Mouse (Mus musculus): ENCODE measurements around the gene Med26. TPM values are rescaled to one million over a fixed set of nuclear protein-coding genes. Genes with fewer than 3 reads are reported as not detected.
A peak's percentile ranks its signal among the peaks of the same experiment; 100 is the strongest.

Med26 gene
- polyA plus RNA-seq, 1 experiment from 2014 or later, result 18.4 TPM

GRCm38 (mm10) chr8:72497911-72498310, 50.2 kb downstream of the Med26 start:
- ATAC-seq (replicated peaks; ENCODE audit: low FRiP score), result no peak
- no peaks in the 10 kb centered on the region for H3K27me3 ChIP-seq
- H3K27ac ChIP-seq, result no peak overlapping the region
- H3K4me1 ChIP-seq, result peaks cover 15% of the 10 kb centered on the region
- H3K4me3 ChIP-seq (replicated peaks), result no peak overlapping the region
- no peak overlapping the region for H3K9ac ChIP-seq
- no peak overlapping the region for H3K4me2 ChIP-seq
- peaks cover 47% of the 10 kb centered on the region for H3K36me3 ChIP-seq
- 56% methylated on average over 1 of the region's 1 CpGs for whole genome bisulfite sequencing
- no peaks in the 10 kb centered on the region for H3K9me3 ChIP-seq (replicated peaks)

GRCm38 (mm10) chr8:72496217-72496616, 51.9 kb downstream of the Med26 start:
- H3K9me3 ChIP-seq (replicated peaks), result no peaks in the 10 kb centered on the region
- no peak overlapping the region for H3K27ac ChIP-seq
- H3K4me3 ChIP-seq (replicated peaks), result no peak overlapping the region
- H3K27me3 ChIP-seq, result no peaks in the 10 kb centered on the region
- WGBS, result 92% methylated on average over 19 of the region's 19 CpGs
- H3K9ac ChIP-seq, result no peak overlapping the region
- peaks cover 41% of the 10 kb centered on the region for H3K36me3 ChIP-seq
- no peak overlapping the region for H3K4me2 ChIP-seq
- H3K4me1 ChIP-seq, result peaks cover 20% of the 10 kb centered on the region
- ATAC-seq (replicated peaks; ENCODE audit: low FRiP score), result no peak

- H3K9me3 ChIP-seq (replicated peaks), result no peaks in the 10 kb centered on the region
- peaks cover 42% of the 10 kb centered on the region for H3K36me3 ChIP-seq
- peaks cover 27% of the 10 kb centered on the region for H3K4me1 ChIP-seq
- no peak for ATAC-seq (replicated peaks; ENCODE audit: low FRiP score)
- no peak overlapping the region for H3K9ac ChIP-seq
- WGBS, result 88% methylated on average over 23 of the region's 23 CpGs
- H3K4me3 ChIP-seq (replicated peaks), result no peak overlapping the region
- no peak overlapping the region for H3K27ac ChIP-seq
- H3K4me2 ChIP-seq, result no peak overlapping the region
- no peaks in the 10 kb centered on the region for H3K27me3 ChIP-seq
Observed at GRCm38 (mm10) chr8:72495411-72496111, 52.5 kb downstream of the Med26 start.

GRCm38 (mm10) chr8:72493381-72493780, 54.7 kb downstream of the Med26 start:
- no peaks in the 10 kb centered on the region for H3K27me3 ChIP-seq
- peak overlapping the region; percentile 83 for H3K27ac ChIP-seq
- peaks cover 55% of the 10 kb centered on the region for H3K36me3 ChIP-seq
- H3K4me1 ChIP-seq, result peaks cover 32% of the 10 kb centered on the region
- peak overlapping the region; percentile 65 for H3K9ac ChIP-seq
- ATAC-seq (replicated peaks; ENCODE audit: low FRiP score), result no peak
- peak overlapping the region; percentile 63 for H3K4me3 ChIP-seq (replicated peaks)
- 10% methylated on average over 8 of the region's 8 CpGs for WGBS
- H3K9me3 ChIP-seq (replicated peaks), result no peaks in the 10 kb centered on the region
- H3K4me2 ChIP-seq, result peak overlapping the region; percentile 66

GRCm38 (mm10) chr8:72492622-72493081, 55.4 kb downstream of the Med26 start:
- peak overlapping the region; percentile 90 for H3K4me2 ChIP-seq
- H3K4me1 ChIP-seq, result peaks cover 32% of the 10 kb centered on the region
- WGBS, result under 1% methylated on average over 56 of the region's 56 CpGs
- H3K4me3 ChIP-seq (replicated peaks), result peak overlapping the region; percentile 63
- peak; percentile 97 for ATAC-seq (replicated peaks; ENCODE audit: low FRiP score)
- peak overlapping the region; percentile 78 for H3K9ac ChIP-seq
- peak overlapping the region; percentile 83 for H3K27ac ChIP-seq
- H3K9me3 ChIP-seq (replicated peaks), result no peaks in the 10 kb centered on the region
- peaks cover 62% of the 10 kb centered on the region for H3K36me3 ChIP-seq
- H3K27me3 ChIP-seq, result no peaks in the 10 kb centered on the region

GRCm38 (mm10) chr8:72491680-72492621, 56.1 kb downstream of the Med26 start, which contains the start of gene Slc35e1:
Gene Slc35e1, minus strand, starts transcription at chr8:72492614.
- Histone ChIP-seq H3K4me1 (peaks cover 32% of the 10 kb centered on the region), H3K9me3 (replicated peaks) (no peaks in the 10 kb centered on the region), H3K27me3 (no peaks in the 10 kb centered on the region), H3K4me3 (replicated peaks) (peak within 1 kb of the TSS; percentile 63), H3K36me3 (peaks cover 63% of the 10 kb centered on the region), H3K27ac (peak within 1 kb of the TSS; percentile 83), H3K9ac (peak within 1 kb of the TSS; percentile 78), H3K4me2 (peak within 1 kb of the TSS; percentile 90)
- under 1% methylated on average over 79 of the region's 98 CpGs for WGBS
- ATAC-seq (replicated peaks; ENCODE audit: low FRiP score), result peak; percentile 6; the same call in 1 of the 2 replicates

GRCm38 (mm10) chr8:72491017-72491416, 57.1 kb downstream of the Med26 start:
- Histone ChIP-seq H3K27me3 (no peaks in the 10 kb centered on the region), H3K9me3 (replicated peaks) (no peaks in the 10 kb centered on the region), H3K4me2 (peak overlapping the region; percentile 90), H3K36me3 (peaks cover 63% of the 10 kb centered on the region), H3K4me3 (replicated peaks) (peak overlapping the region; percentile 63), H3K4me1 (peaks cover 32% of the 10 kb centered on the region), H3K9ac (0 out of 2 replicates have a peak overlapping the region, but pooled peaks have one; percentile 78), H3K27ac (no peak overlapping the region)
- no peak for ATAC-seq (replicated peaks; ENCODE audit: low FRiP score)
- 84% methylated on average over 2 of the region's 2 CpGs for WGBS

GRCm38 (mm10) chr8:72487014-72487413, 61.1 kb downstream of the Med26 start:
- H3K27ac ChIP-seq, result no peak overlapping the region
- peaks cover 81% of the 10 kb centered on the region for H3K36me3 ChIP-seq
- no peaks in the 10 kb centered on the region for H3K9me3 ChIP-seq (replicated peaks)
- no peak overlapping the region for H3K4me2 ChIP-seq
- no peaks in the 10 kb centered on the region for H3K27me3 ChIP-seq
- H3K9ac ChIP-seq, result no peak overlapping the region
- ATAC-seq (replicated peaks; ENCODE audit: low FRiP score), result no peak
- peaks cover 17% of the 10 kb centered on the region for H3K4me1 ChIP-seq
- H3K4me3 ChIP-seq (replicated peaks), result no peak overlapping the region

- Histone ChIP-seq H3K4me3 (replicated peaks) (no peak overlapping the region), H3K4me1 (peaks cover 6% of the 10 kb centered on the region), H3K27me3 (no peaks in the 10 kb centered on the region), H3K27ac (no peak overlapping the region), H3K9me3 (replicated peaks) (no peaks in the 10 kb centered on the region), H3K36me3 (peaks cover 93% of the 10 kb centered on the region), H3K9ac (no peak overlapping the region), H3K4me2 (no peak overlapping the region)
- WGBS, result 87% methylated on average over 6 of the region's 6 CpGs
- no peak for ATAC-seq (replicated peaks; ENCODE audit: low FRiP score)
Observed at GRCm38 (mm10) chr8:72485456-72486199, 62.4 kb downstream of the Med26 start.

GRCm38 (mm10) chr8:72474826-72475546, 73.1 kb downstream of the Med26 start, which contains the start of gene Cherp:
Gene Cherp, minus strand, starts transcription at chr8:72475226.
- Histone ChIP-seq H3K36me3 (peaks cover 48% of the 10 kb centered on the region), H3K4me2 (peak within 1 kb of the TSS; percentile 82), H3K4me3 (replicated peaks) (peak within 1 kb of the TSS; percentile 91), H3K4me1 (peaks cover 17% of the 10 kb centered on the region), H3K9ac (peak within 1 kb of the TSS; percentile 88), H3K9me3 (replicated peaks) (no peaks in the 10 kb centered on the region), H3K27ac (peak within 1 kb of the TSS; percentile 95), H3K27me3 (no peaks in the 10 kb centered on the region)
- peak; percentile 97 for ATAC-seq (replicated peaks; ENCODE audit: low FRiP score)
- under 1% methylated on average over 80 of the region's 80 CpGs for WGBS

- ATAC-seq (replicated peaks; ENCODE audit: low FRiP score), result no peak
- Histone ChIP-seq H3K36me3 (peaks cover 79% of the 10 kb centered on the region), H3K4me1 (peaks cover 9% of the 10 kb centered on the region), H3K27me3 (no peaks in the 10 kb centered on the region), H3K9me3 (replicated peaks) (no peaks in the 10 kb centered on the region), H3K27ac (no peak overlapping the region), H3K4me3 (replicated peaks) (no peak overlapping the region), H3K9ac (no peak overlapping the region), H3K4me2 (no peak overlapping the region)
- 95% methylated on average over 7 of the region's 7 CpGs for WGBS
Observed at GRCm38 (mm10) chr8:72470684-72471083, 77.4 kb downstream of the Med26 start.
